Mouse (Mus musculus) CD8-positive naive resting alpha-beta T cell, adult 2 months (primary cell): ENCODE measurements around the gene Jak2.

Source experiments
- DNase-seq, 2 experiments: peaks; one replicate each; pipeline ENCODE4 v3.0.0; 2022; ENCODE audit warnings: low read depth in 2 of 2, low spot score in 2 of 2

The Jak2 gene

DNA sequence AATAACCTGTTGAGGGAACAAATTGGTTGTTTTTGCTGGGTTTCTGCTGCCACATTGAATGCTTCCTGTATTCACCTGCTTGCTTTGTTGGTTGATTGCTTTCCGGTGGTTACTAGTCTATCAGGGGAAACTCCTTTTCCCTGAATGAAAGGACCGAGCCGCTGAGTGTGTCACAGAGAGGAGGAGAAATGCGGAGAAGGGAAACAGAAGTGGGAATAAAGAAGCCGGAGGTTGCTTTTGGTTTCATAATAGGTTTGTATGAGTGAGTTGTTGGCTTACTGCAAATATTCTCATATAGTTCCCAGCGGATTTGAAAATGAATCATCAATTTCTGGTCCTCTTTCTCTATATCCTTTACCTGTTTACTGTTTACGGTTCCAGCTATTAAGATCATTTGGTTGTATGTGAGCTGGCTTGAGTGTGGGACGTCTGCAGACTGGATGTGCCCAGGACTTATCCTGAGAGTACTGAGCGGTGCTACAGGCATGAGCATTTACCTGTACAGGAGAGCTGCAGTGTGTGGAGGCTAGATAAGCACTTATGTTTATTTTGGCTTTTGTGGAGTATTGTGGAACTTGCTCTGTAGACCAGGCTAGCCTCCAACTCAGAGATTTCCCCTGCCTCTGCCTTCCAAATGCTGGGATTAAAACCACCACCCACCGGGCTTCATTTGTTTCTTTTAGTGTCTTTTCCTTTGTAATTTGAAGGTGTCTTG is 1.4 kb downstream of the Jak2 start:
- DNase-seq: peak; percentile 21 to 23

DNA sequence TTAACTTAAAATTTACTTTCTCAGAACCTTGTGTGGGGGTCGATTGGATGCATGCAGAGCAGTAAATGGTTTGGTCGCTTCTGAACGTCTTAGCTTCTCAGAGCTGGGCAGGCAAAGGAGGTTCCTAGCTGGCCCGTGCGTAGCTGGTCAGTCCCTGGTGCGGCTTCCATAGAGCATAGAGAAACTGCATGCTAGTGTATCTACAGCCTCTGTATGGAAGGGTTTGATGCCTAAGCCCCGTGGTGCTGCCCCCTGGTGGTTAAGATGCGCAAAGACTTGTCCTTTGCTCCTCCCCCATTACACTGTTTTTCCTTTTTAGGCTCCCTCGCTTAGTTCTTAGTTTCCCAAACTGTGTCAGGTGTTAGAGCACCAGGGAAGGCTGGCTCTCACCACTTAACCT is 2.1 kb downstream of the Jak2 start:
- DNase-seq: peak; percentile 77 to 81

DNA sequence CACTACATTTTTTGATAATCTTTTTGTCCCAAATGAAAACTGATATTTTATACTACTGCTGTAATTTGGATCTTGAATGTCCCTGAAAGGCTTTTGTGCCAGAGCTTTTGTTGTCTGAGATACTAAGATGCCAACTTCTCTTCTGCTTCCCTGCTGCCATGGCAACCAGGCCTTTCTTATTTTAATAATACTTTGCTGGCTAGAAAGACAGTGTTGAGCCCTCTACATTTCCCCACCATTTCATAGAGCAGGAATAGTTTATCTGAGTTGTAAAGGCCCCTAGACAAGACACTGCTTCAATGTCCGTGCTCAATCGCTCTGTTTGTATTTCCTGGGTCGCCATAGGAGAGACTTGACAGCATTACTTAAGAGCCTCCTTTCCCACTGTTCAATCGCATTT is 3.0 kb downstream of the Jak2 start:
- no peak for DNase-seq

DNA sequence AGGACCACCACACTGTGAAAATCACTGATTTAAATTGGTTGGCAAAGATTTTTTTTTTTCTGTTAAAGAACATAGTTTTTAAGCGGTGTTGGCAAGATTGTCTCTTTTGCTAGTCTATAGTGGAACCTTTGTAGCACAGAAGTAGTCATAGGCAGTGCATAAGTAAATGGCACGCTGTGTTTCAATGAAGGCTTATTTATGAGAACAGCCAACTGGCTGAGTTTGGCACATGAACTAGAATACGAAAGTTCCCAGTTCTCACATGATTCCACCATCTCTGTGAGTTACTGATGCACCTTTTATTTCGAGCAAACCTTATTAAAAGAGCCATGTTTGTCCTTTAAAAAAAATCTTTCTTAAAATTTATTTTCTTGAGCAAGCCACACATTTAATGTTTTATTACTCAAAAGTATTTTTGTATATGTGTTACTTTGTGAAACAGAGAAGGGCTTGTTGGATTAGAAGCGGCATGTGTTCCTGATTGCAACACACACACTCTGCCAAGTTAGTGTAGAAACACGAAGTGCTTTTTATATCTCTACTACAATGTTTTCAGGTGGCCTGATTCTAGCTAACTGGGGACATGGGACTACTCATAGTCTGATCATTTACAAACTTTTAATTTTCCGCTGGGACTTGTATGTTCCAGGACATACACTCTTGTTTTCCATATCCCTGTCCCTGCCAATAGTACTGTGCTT is 3.8 kb downstream of the Jak2 start:
- DNase-seq: no peak

DNA sequence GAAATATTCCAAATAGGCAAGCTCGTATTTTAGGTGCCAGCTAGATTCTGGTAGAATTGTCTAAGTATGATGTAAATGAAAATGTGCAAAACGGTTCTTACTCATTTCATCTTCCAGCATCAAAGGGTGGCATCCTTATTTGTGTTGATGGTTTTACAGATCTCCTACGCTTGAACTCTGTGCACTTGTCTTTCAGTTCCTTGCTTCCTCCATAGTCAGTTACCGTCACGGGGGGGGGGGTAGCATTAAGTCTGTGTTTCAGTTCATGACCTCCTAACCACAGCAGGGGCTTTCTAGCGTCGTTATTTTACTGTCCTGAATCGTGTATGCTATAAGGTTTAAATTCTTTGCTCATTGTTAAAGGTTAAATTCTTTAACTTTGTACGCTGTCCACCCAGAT is 10.0 kb downstream of the Jak2 start:
- DNase-seq: no peak

DNA sequence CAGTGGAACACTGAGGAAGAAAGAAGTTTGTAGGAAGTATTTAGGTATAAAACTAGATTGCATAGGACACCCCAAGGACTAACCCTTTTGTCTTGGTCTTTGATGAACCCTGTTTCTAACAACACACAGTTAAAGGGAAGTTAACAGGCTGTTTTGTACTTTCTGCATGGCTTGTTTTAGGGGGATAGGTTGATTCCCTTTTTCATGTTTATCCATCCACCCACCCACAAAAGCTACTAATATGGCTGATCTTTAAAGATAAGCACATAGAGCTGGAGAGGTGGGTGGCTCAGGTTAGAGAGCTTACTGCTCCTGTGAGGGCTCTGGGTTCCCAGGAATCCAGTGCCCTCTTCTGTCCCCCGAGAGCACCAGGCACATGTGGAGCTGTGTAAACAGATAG is 11.9 kb downstream of the Jak2 start:
- no peak for DNase-seq

DNA sequence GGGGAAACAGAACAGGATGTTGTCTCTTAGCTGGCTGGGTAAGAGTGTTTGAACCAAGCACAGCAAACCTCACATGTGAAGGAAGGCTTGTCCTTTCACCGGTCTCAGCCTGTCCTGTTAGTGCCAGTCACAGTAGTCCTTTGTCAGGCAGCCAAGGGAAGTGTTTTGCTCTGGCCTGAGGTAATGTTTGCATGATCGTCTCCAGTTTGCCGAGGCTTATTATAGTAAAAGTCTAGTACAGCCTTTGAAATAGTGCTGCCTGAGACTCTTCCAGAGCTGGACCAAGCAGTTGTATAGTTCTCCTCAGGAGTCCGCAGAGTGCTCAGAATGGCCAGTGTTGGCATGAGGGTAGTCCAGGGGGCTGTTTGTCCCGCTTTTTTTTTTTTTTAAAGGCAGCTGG is 13.9 kb downstream of the Jak2 start:
- no peak for DNase-seq

DNA sequence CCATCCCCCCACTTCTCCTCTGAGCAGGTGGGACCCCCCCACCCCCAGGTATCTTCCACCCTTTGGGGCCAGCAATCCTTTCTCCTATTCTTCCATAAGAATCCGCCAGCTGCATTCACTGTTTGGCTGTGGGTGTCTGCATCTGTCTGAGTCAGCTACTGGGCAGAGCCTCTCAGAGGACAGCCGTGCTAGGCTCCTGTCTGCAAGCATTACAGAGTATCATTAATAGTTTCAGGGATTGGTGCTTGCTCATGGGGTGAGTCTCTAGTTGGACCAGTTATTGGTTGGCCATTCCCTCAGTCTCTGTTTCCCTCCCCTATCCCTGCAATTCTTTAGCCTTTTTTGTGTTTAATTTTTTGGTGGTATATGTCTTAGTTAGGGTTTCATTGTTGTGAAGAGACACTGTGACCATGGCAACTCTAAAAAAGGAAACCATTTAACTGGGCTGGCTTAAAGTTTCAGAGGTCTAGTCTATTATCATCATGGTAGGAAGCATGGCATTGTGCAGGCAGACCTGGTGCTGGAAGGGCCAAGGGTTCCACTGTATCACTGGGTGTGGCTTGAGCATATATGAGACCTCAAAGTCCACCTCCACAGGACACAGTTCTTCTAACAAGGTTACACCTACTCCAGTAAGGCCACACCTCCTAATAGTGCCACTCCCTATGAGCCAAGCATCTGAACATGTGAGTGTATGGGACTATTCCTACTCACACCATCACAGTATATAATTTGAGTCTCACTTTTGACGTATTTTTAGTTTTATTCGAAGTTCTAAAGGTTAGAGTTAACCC is 15.6 kb downstream of the Jak2 start:
- no peak for DNase-seq

DNA sequence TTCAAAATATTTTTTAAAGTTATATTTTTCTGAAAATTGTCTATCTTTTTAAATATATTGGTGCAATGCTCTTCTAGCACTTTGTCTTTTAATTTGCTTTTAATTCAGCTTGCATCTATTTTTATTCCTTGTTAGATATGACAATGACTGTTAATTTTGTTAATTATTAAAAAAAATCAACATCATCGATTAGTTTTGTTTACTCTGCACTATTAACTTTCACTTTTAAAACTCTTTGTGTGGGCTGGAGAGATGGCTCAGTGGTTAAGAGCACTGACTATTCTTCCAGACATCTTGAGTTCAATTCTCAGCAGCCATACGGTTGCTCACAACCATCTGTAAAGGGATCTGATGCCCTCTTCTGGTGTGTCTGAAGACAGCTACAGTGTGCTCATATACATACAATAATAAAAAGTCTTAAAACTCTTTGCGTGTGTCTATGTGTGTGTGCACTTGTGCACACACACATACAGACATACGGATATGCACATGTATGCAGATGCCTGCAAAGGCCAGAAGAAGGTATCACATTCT is 17.2 kb downstream of the Jak2 start:
- DNase-seq: no peak

DNA sequence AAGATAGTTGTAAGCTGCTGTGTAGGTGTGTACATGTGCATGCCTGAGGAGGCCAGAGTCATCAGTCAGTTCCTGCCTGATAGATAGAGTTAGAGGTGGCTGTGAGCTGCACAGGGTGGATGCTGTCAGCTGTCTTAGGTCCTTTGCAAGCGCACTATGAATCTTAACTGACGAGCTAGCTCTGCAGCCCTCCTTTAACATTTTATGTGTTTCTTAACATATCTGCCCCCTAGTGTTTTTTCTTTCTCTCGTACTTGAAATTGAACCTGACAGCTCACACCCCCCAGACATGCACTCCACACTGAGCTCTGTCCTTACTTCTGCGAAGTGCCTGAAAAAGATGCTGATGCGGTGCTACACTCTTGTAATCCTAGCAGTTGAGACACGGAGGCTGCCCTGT is 18.6 kb downstream of the Jak2 start:
- no peak for DNase-seq

DNA sequence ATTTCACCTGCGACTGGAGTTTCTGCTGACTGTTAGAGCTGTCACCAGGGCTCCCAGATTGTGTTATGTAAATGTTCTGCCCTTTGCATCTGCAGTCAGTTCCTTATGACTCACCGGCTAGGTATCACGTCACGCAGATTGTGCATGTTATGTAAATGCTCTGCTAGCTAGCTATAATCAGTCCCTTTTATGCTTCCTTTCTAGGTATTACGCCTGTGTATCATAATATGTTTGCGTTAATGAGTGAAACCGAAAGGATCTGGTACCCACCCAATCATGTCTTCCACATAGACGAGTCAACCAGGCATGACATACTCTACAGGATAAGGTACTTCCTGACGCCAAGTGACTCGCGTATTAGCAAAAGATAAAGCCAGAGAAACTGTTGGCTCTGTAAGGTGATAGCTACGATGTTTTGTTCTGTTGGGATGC is 19.5 kb downstream of the Jak2 start:
- DNase-seq: no peak

DNA sequence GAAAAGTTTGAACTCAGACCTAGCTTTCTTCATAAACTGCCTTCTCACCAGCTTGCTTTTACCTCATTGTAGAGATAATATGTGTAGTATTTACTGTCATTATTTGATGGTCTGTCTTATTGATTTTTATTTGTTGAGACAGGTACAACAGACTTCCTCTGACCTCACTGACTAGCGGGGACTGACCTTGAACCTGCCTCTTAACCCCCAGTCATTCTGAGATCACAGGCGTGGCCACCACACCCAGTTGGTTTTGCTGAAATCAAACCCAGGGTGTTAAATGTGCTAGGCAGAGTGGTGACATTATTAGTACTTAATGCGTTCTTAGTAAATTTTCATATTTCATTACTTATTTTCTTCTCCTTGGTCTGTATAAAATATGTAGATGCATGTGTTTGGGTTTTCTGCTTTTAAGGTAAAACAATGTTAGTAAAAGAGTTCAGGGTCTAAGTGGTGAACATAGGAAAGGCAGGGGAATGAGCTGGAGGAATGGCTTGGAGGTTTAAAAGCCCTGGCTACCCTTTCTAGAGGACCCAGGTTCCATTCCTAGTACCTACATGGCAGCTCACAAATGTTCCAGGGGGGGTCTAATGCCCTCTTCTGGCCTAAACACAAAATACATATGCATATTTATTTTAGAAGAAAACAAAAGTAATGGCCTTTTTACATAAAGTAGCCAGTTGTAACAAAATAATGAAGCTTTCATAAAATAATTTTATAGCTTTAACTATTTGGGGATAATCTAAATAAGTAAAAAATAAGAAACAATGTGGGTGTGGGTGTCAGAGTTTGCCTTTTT is 20.6 kb downstream of the Jak2 start:
- no peak for DNase-seq

DNA sequence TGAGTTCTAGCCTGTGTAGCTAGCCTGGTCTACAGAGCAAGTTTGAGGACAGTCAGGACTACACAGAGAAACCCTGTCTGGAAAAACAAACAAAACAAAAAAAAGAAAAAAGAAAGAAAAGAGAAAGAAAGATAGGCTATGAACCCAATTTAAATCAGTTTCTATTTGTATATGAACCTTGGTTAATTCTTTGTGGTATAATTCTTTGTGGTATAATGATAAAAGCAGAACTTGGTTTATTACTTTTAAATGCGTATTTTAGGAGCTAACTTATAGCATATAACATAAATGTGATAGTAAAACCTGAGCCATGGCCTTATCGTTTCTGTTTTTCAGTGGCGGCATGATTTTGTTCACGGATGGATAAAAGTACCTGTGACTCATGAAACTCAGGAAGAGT is 24.8 kb downstream of the Jak2 start:
- no peak for DNase-seq

DNA sequence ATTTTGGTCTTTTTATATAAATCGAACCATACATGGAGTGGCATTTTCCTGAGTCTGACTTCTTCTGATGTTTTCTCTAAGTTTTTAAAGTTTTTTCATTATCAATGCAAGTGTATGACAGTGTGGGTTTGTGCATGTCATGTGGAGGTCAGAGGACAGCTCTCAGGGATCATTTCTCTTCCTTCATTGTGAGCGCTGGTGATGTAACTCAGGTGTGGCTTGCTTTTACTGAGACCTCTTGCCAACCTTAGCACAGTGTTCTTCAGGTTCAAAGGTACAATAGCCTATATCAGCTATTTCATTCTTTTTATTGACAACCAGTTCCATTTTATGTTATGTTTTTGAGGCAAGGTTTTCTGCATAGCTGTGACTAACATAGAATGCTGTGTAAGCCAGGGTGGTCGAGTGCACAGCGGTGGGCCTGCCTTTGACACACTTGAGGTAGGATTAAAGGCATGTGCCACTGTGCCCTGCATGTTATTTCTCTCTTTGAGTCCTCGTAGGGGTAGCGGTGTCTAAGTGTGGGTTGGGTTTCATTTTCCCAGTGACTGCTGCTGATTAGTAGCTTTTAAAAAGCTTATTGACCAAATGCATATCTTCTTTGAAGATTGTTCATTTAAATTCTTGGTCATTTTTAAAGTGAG is 27.4 kb downstream of the Jak2 start:
- no peak for DNase-seq

DNA sequence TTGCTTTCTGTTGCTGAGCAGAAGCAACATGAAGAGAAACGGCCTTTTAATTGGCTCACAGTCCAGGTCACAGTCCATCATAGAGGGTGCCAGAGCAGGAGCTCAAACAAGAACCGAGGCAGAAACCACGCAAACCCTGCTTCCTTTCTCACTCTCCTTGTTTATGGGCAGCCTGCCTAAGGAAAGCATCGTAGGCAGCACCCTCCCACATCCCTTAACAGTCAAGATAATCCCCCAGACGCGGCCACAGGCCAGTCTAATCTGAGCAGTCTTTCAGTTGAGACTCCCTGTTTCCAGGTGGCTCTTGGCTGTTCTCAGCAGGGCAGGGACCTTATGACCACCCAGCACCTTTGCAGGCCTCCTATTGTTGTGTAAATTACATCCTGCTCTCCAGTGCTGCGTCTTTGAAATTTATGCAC is 33.8 kb downstream of the Jak2 start:
- DNase-seq: no peak

DNA sequence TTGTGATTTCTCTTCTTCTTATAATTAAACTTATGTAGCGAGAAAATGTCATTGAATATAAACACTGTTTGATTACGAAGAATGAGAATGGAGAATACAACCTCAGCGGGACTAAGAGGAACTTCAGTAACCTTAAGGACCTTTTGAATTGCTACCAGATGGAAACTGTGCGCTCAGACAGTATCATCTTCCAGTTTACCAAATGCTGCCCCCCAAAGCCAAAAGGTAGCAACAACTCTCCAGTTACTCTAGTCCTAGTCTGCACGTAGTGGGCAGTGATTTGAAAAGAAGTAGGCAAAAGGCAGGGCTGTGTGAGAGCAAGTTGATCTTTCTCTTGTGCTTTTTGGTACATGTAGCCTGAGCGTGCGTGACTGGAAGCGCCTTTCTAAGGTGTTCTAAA is 36.2 kb downstream of the Jak2 start:
- no peak for DNase-seq

DNA sequence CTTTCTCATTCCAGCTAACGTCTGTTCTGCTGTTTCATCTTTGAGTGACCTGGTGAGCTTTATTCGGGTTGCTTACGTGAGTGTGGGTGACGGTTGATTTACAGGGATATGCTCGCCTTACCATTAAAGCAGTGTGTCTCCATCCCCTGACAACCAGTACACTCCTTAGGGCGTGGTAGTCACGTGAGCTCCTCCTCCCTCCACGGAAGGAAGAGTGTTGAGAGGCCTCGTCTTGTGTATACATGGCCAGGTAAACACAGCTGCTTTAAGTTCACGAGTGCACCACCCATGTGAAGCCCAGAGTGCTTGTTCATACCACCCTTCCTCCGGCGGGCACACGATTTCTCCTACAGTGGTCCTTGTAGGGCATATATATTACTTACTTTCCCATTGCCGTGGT is 39.9 kb downstream of the Jak2 start:
- DNase-seq: no peak

DNA sequence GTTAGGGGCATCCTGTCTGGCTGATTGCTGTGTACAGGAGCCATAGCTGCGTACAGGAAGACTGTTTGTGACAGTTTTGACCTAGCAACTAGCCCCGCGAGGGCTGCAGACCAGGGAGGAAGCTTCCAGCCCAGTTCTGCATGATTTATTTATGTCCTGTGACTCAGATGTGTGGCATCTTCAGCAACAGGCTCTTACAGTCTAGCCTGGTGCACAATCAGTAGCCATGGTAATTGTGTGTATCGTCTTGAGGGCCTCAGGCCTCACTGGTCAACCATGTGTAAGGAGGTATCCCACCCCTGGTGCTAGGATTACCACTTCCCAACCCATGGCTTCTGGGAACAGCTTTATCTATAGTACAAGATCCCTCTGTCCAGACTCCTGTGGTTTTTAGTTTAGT is 40.9 kb downstream of the Jak2 start:
- DNase-seq: no peak

DNA sequence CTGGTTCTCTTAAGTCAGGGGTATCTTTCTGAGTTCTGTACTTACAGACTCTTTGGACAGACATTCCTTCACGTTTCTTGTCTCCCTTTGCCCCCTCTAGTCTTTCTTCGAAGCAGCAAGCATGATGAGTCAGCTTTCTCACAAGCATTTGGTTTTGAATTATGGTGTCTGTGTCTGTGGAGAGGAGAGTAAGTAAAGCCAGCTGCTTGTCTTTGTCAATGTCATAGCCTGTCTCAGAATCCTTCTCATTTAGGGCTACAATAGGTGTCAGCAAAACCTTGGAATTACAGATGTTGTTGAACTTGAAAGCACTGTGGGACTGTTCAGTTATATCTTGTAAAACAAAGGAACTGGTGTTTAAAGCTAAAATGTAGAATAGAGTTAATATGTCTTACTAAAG is 43.1 kb downstream of the Jak2 start:
- no peak for DNase-seq

DNA sequence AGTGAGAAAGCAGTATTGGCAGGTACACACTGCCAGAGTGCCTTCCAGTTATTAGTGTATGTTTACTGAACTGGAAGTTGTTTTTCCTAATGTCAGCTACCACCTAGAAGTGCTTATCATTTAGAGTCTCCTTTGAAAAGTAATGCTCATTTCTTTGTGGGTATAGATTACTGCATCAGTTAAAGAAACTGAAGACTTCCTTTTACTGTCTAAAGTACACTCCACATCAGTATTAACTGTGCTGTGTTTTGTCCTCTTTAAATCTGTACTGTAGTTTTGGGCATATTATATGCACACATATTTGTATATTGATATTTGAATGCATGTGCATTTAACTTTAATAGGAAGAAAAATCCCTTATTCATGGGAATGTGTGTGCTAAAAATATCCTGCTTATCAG is 44.5 kb downstream of the Jak2 start:
- no peak for DNase-seq

DNA sequence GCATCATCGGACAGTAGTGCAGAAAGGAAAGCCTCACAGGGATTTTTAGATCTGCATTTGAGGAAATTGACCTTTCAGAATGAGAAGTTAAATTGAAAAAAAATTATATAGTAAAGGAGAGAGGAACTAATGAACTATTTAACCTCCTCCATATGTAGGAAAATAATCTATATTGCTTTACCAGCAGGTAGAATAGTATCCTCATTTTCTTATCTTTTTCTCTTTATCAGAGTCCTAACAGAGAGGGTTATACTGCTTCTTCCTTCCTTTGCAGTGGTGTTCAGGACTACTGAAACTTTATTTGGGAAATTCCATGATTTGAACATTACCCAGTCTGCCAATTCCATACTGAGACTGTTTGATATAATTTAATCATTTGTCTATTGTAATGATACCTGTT is 45.7 kb downstream of the Jak2 start:
- DNase-seq: no peak
